Mouse (Mus musculus) ES-E14 (cell line): ENCODE results near the gene Vmn1r59. TPM values are rescaled to one million over a fixed set of nuclear protein-coding genes. Genes with fewer than 3 reads are reported as not detected.

Source experiments
- DNase-seq: peaks from one replicate; pipeline ENCODE4 v3.0.0-alpha.2; 2013; ENCODE audit warnings: low read depth, low spot score
- H3K27ac ChIP-seq: 2 replicates; pipeline ENCODE4 v1.5.1; 2012; ENCODE audit warnings: low read depth, mild to moderate bottlenecking, low read length, moderate library complexity, mixed read lengths; ENCODE audit not compliant: poor library complexity, insufficient read depth, severe bottlenecking
- H3K36me3 ChIP-seq: 2 replicates; pipeline ENCODE4 v1.6.1; 2012; ENCODE audit warnings: mild to moderate bottlenecking, low read length, moderate library complexity, mixed read lengths; ENCODE audit not compliant: control insufficient read depth, poor library complexity, insufficient read depth, severe bottlenecking
- H3K4me1 ChIP-seq, 2 experiments: fragments of 150-350 bp in 1 of 2; sonication (generic) in 1 of 2; 2 replicates each; pipeline ENCODE4 v1.6.1; 2012; ENCODE audit warnings: low read length in 2 of 2, mild to moderate bottlenecking in 1 of 2, mixed read lengths in 1 of 2; ENCODE audit not compliant: control insufficient read depth in 2 of 2, insufficient read depth in 2 of 2, poor library complexity in 1 of 2
- H3K4me3 ChIP-seq, 2 experiments: fragments of 150-350 bp in 1 of 2; sonication (generic) in 1 of 2; 2 replicates each; pipeline ENCODE4 v1.5.1; 2012; ENCODE audit warnings: low read length in 2 of 2, low read depth in 1 of 2, mild to moderate bottlenecking in 1 of 2, mixed read lengths in 1 of 2; ENCODE audit not compliant: insufficient read depth in 1 of 2, poor library complexity in 1 of 2, severe bottlenecking in 1 of 2
- H3K9ac ChIP-seq: 2 replicates; pipeline ENCODE4 v1.6.1; 2012; ENCODE audit warnings: low read depth, mild to moderate bottlenecking, low read length, mixed read lengths; ENCODE audit not compliant: poor library complexity, insufficient read depth, severe bottlenecking
- H3K9me3 ChIP-seq: fragments of 150-350 bp; sonication (generic); 2 replicates; pipeline ENCODE4 v1.6.1; 2012; ENCODE audit warnings: low read depth, mild to moderate bottlenecking, low read length; ENCODE audit not compliant: control insufficient read depth, insufficient read depth
- CHD2 ChIP-seq: IDR thresholded peaks from 2 replicates; pipeline ENCODE4 v1.6.1; 2014; ENCODE audit warnings: mild to moderate bottlenecking, low read depth, low read length, inconsistent platforms
- HCFC1 ChIP-seq: IDR thresholded peaks from 2 replicates; pipeline ENCODE4 v1.6.1; 2012; ENCODE audit warnings: low read length, inconsistent platforms, borderline replicate concordance; ENCODE audit not compliant: insufficient read depth
- MAFK ChIP-seq: IDR thresholded peaks from 2 replicates; pipeline ENCODE4 v1.6.1; 2014; ENCODE audit warnings: mild to moderate bottlenecking, low read depth, low read length, inconsistent platforms; ENCODE audit not compliant: insufficient read depth
- ZC3H11A ChIP-seq: IDR thresholded peaks from 2 replicates; pipeline ENCODE4 v1.6.1; 2012; ENCODE audit warnings: low read depth, mild to moderate bottlenecking, inconsistent platforms, low read length, borderline replicate concordance
- ZNF384 ChIP-seq: IDR thresholded peaks from 2 replicates; pipeline ENCODE4 v1.6.1; 2012; ENCODE audit warnings: low read depth, low read length, inconsistent platforms
- in situ Hi-C, 2 experiments: fragments of 600-800 bp; cut with MboI; formaldehyde crosslinking; loops; one replicate each; pipeline ENCODE4 v1.15.1; 2025; ENCODE audit warnings: low sequenced_read_pairs in 2 of 2, inconsistent platforms in 1 of 2; ENCODE audit not compliant: unreplicated experiment in 2 of 2
- total RNA-seq: library from RNA; depleted of rRNA; stranded (reverse); fragments of 300-350 nt; gene quantifications from 2 replicates; pipeline ENCODE4 v1.2.3, GENCODE M21; 2012; rRNA removed

Gene Vmn1r59
- total RNA-seq, 1 experiment: not detected

DNA sequence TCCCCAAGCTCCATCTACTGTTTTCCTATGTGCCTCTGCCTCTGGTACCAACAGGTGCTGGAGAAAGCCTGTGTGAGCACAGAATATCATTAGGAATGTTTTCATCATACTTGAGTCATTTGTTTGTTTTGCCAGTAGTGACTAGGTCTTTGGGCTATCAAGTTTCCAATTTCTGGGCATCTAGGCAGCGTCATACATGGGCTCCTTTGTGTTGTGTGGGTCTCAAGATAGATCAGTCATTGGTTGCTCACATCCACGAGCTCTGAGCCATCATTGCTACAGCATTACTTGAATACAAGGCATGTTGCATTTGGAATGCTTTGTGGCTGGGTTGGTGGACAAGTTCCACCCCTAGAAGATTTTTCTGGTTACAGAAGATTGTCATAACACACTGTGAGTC is 50.4 kb downstream of the Vmn1r59 start:
- H3K9me3 ChIP-seq: no peaks in the 10 kb centered on the region
- no peak overlapping the region for H3K27ac ChIP-seq
- no peak overlapping the region for H3K9ac ChIP-seq
- no peak for DNase-seq
- no peaks in the 10 kb centered on the region for H3K4me1 ChIP-seq
- TF ChIP-seq ZNF384: no peak
- no peak for TF ChIP-seq MAFK
- no peak for TF ChIP-seq ZC3H11A
- no peak for TF ChIP-seq HCFC1
- no peak for TF ChIP-seq CHD2
- no peak overlapping the region for H3K4me3 ChIP-seq
- no peaks in the 10 kb centered on the region for H3K36me3 ChIP-seq
- in situ Hi-C loops: no loop called here

Other genes with a start within 250 kb of the Vmn1r59 start
- 0.11 and 0.13 TPM in 2 replicates for gene Vmn1r57, start 238.3 kb downstream of the Vmn1r59 start, total RNA-seq
- gene Gm5065, start 106.2 kb downstream of the Vmn1r59 start, total RNA-seq: not detected in 2 replicates
- not detected in 2 replicates for gene Nlrp2, start 105.7 kb downstream of the Vmn1r59 start, total RNA-seq
- gene Vmn1r58, start 43.4 kb downstream of the Vmn1r59 start, total RNA-seq: not detected in 2 replicates
- gene Vmn2r28, start 37.2 kb upstream of the Vmn1r59 start, total RNA-seq: not detected in 2 replicates
- gene Vmn1r60, start 90.5 kb upstream of the Vmn1r59 start, total RNA-seq: not detected in 2 replicates
- gene Vmn1r61, start 156.5 kb upstream of the Vmn1r59 start, total RNA-seq: not detected in 2 replicates
- gene Vmn1r62, start 216.9 kb upstream of the Vmn1r59 start, total RNA-seq: not detected in 2 replicates